Mouse (Mus musculus) limb, embryonic 12.5 days (tissue): ENCODE results near the gene Itih2. TPM values are rescaled to one million over a fixed set of nuclear protein-coding genes. Genes with fewer than 3 reads are reported as not detected.

Experiments
- ATAC-seq: fragments of 200-750 bp; cut with Nextera tagmentation; 2 replicates; pipeline ENCODE4 v1.8.0; 2017; ENCODE audit warnings: low read depth, moderate TSS enrichment; ENCODE audit not compliant: insufficient number of reproducible peaks, insufficient read depth, low FRiP score, low TSS enrichment
- H3K27ac ChIP-seq: fragments of 300-500 bp; sonication (generic); 2 replicates; pipeline ENCODE4 v1.5.1; 2016; ENCODE audit warnings: mild to moderate bottlenecking, moderate library complexity
- H3K27me3 ChIP-seq: fragments of 300-500 bp; sonication (generic); 2 replicates; pipeline ENCODE4 v1.6.1; 2016; ENCODE audit warnings: mild to moderate bottlenecking, moderate library complexity
- H3K36me3 ChIP-seq: fragments of 300-500 bp; sonication (generic); 2 replicates; pipeline ENCODE4 v1.6.1; 2016; ENCODE audit warnings: mild to moderate bottlenecking, moderate library complexity
- H3K4me1 ChIP-seq: fragments of 300-500 bp; sonication (generic); replicated peaks from 2 replicates; pipeline ENCODE4 v1.6.1; 2016
- H3K4me2 ChIP-seq: fragments of 300-500 bp; sonication (generic); 2 replicates; pipeline ENCODE4 v1.6.1; 2016; ENCODE audit warnings: mild to moderate bottlenecking, moderate library complexity
- H3K4me3 ChIP-seq: fragments of 300-500 bp; sonication (generic); replicated peaks from 2 replicates; pipeline ENCODE4 v1.5.1; 2016; ENCODE audit warnings: mild to moderate bottlenecking
- H3K9ac ChIP-seq: fragments of 300-500 bp; sonication (generic); replicated peaks from 2 replicates; pipeline ENCODE4 v1.6.1; 2016; ENCODE audit warnings: mild to moderate bottlenecking, moderate library complexity
- H3K9me3 ChIP-seq: fragments of 300-500 bp; sonication (generic); 2 replicates; pipeline ENCODE4 v1.6.1; 2016; ENCODE audit warnings: mild to moderate bottlenecking, moderate library complexity
- WGBS: fragments of 180-500 bp; shearing (Covaris S2); methylation state at CpG from one replicate; pipeline ENCODE4 v1.1.7; 2016; 5-methylcytosine and 5-hydroxymethylcytosine counted together
- polyA plus RNA-seq: library from polyadenylated mRNA; unstranded; fragments of >200 nt; fragmentation: Nextera tagmentation; extraction: Ambion mirVana; gene quantifications from 2 replicates; pipeline ENCODE4 v1.2.1, GENCODE M21; 2016

The Itih2 gene
- polyA plus RNA-seq, 1 experiment from 2014 or later = 0.16 TPM

- ATAC-seq = peak; percentile 66; the same call in 1 of the 2 replicates
- H3K9ac ChIP-seq = no peak overlapping the region
- peaks cover 16% of the 10 kb centered on the region for H3K4me1 ChIP-seq
- H3K36me3 ChIP-seq = no peaks in the 10 kb centered on the region
- H3K9me3 ChIP-seq = no peaks in the 10 kb centered on the region; the same call in 1 of the 2 replicates
- H3K4me2 ChIP-seq = no peak overlapping the region
- H3K27ac ChIP-seq = no peak overlapping the region
- 32% methylated on average over 8 of the region's 8 CpGs for WGBS
- peaks cover 25% of the 10 kb centered on the region for H3K27me3 ChIP-seq
- no peak overlapping the region for H3K4me3 ChIP-seq
Observed at GRCm38 (mm10) chr2:10142472-10143454, 11.6 kb upstream of the Itih2 start.

DNA sequence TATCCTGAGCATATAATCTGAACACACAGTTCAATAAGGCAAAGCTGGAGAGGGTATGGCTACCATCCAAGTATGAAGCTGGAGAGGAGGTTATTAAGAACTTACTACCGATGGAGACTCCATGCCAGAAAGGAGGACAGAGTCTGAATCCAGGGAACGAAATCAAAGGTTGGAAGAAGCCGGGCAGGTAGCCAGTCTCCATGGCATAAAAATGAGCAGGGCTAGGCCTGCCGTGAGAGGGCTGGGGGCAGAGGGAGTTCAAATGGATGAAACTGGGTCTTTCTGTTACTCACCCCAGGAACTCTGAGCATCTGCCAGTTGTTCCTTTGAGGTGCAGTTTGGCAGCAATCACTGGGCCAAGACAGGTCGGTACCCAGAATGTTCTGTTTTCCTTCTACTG is 9.3 kb upstream of the Itih2 start:
- Histone ChIP-seq H3K4me1 (peaks cover 7% of the 10 kb centered on the region), H3K4me3 (no peak overlapping the region), H3K9me3 (no peaks in the 10 kb centered on the region; the same call in 1 of the 2 replicates), H3K4me2 (no peak overlapping the region), H3K27ac (no peak overlapping the region), H3K36me3 (no peaks in the 10 kb centered on the region), H3K9ac (no peak overlapping the region), H3K27me3 (peaks cover 20% of the 10 kb centered on the region)
- 73% methylated on average over 5 of the region's 5 CpGs for WGBS
- ATAC-seq = no peak

GRCm38 (mm10) chr2:10137320-10137719 is 6.1 kb upstream of the Itih2 start:
- peaks cover 17% of the 10 kb centered on the region for H3K27me3 ChIP-seq
- 86% methylated on average over 2 of the region's 2 CpGs for WGBS
- no peak for ATAC-seq

GRCm38 (mm10) chr2:10133941-10134340 is 2.7 kb upstream of the Itih2 start:
- H3K4me1 ChIP-seq = no peaks in the 10 kb centered on the region
- no peak for ATAC-seq
- WGBS = 67% methylated on average over 6 of the region's 6 CpGs

More at GRCm38 (mm10) chr2:10137320-10137719, 6.1 kb upstream of the Itih2 start:
- Histone ChIP-seq H3K9me3 (no peaks in the 10 kb centered on the region; the same call in 1 of the 2 replicates), H3K9ac (no peak overlapping the region), H3K36me3 (no peaks in the 10 kb centered on the region), H3K4me1 (no peaks in the 10 kb centered on the region), H3K27ac (no peak overlapping the region), H3K4me3 (no peak overlapping the region), H3K4me2 (no peak overlapping the region)

DNA sequence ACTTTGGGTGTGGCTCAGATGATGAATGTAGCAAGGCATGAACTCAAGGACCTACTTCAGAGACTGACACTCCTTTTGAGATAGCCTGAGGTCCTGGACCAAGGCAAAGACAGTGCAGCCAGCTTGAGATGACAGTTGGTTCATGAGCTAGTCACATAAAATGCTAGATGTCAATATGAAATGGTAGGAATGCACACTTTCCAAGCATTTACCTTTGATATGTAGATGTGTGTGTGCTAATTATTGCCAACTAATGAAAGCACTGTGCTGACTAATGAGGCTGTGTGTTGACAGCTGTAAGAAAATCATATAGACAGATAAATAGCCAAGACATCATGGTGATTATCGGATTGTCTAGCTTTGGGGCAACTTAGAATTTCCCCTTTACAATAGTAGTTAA is 932 bp upstream of the Itih2 start:
- H3K27me3 ChIP-seq = no peaks in the 10 kb centered on the region
- 88% methylated on average over 1 of the region's 1 CpGs for WGBS

More at GRCm38 (mm10) chr2:10133941-10134340, 2.7 kb upstream of the Itih2 start:
- Histone ChIP-seq H3K4me2 (no peak overlapping the region), H3K36me3 (no peaks in the 10 kb centered on the region), H3K27me3 (0 out of 2 replicates have a peak, but pooled peaks cover 3% of the 10 kb centered on the region), H3K9me3 (no peaks in the 10 kb centered on the region; the same call in 1 of the 2 replicates), H3K27ac (no peak overlapping the region), H3K4me3 (no peak overlapping the region), H3K9ac (no peak overlapping the region)

DNA sequence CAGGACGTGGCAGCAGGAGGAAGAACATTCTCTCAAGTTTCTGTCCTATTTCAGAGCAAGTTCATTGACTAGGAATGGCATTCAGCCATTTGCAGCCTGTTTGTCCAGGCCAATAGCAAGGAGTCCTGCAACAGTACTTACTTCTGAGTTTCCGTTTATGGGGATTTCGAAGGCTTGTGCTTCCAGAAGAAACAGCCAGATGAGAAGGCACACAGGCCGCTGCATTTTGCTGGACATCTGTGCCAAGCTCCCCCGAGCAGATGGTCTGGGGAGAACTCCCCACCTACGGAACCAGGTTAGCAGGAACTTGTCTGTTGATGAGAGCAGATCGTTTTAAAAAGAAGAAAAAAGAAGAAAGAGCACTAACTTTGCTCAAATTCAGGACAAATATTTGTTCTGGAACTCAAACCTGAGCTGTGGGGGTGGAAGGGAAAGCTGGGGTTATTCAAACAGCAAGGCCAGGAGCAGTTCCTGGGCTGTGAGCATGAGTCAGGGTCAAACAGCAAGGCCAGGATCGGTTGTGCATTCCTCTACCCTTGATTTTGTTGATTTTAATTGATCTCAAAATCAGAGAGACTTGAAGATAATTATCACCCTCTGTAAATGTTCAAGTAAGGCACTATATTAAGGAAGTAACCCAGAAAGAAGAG is 730 bp downstream of the Itih2 start:
- H3K27ac ChIP-seq = no peak overlapping the region
- no peaks in the 10 kb centered on the region for H3K9me3 ChIP-seq
- H3K4me3 ChIP-seq = no peak overlapping the region
- no peaks in the 10 kb centered on the region for H3K4me1 ChIP-seq
- no peaks in the 10 kb centered on the region for H3K27me3 ChIP-seq
- H3K4me2 ChIP-seq = no peak overlapping the region
- no peak overlapping the region for H3K9ac ChIP-seq
- H3K36me3 ChIP-seq = no peaks in the 10 kb centered on the region
- 65% methylated on average over 8 of the region's 8 CpGs for WGBS
- no peak for ATAC-seq

More for the DNA sequence above, 932 bp upstream of the Itih2 start:
- H3K27ac ChIP-seq = no peak overlapping the region
- no peaks in the 10 kb centered on the region for H3K4me1 ChIP-seq
- no peak overlapping the region for H3K4me2 ChIP-seq
- H3K36me3 ChIP-seq = no peaks in the 10 kb centered on the region
- H3K4me3 ChIP-seq = no peak overlapping the region
- H3K9ac ChIP-seq = no peak overlapping the region
- no peak for ATAC-seq
- H3K9me3 ChIP-seq = no peaks in the 10 kb centered on the region

DNA sequence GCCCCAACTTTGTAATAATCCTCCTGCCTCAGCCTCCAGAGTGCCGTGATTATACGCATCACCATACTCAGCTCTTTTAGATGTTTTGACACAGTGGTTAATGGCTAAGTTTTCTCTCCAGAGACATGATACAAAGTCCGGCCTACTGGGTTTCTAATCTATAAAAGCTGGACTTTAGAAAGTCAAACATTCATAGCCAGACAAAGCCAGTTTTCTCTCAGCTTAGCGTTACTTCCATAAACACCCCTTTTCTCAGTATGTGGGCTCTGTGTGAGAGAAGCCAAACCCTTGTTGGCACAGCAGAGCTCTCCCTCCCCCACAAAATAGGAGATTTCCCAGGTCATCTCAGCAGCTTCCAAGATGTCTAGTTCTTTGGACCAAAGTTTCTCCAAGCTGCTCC is 2.6 kb downstream of the Itih2 start:
- WGBS = 80% methylated on average over 4 of the region's 4 CpGs
- no peak for ATAC-seq
- no peak overlapping the region for H3K4me3 ChIP-seq

DNA sequence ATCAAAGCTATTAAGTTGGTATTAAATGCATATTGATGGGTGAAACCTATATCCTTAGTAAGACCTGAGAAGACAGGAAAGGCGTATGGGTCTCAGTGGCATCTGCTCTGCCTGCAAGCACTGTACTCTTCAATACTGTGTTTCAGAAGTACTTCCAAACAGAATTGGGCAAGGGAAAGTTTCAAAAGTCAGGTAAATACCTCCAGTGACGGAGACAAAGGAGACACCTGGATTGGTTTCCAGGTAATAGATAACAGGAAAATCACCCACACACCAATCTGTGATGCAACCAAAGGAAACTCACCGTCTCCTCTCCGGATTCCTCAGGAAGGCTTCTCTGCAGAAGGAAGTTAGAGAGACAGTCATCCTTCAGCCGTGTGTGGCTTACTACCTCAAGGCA is 3.7 kb downstream of the Itih2 start:
- 83% methylated on average over 5 of the region's 5 CpGs for WGBS
- Histone ChIP-seq H3K36me3 (no peaks in the 10 kb centered on the region), H3K9ac (no peak overlapping the region)

More for the DNA sequence above, 2.6 kb downstream of the Itih2 start:
- no peaks in the 10 kb centered on the region for H3K36me3 ChIP-seq
- no peak overlapping the region for H3K9ac ChIP-seq
- H3K9me3 ChIP-seq = no peaks in the 10 kb centered on the region
- no peaks in the 10 kb centered on the region for H3K4me1 ChIP-seq
- H3K27me3 ChIP-seq = no peaks in the 10 kb centered on the region
- H3K27ac ChIP-seq = no peak overlapping the region
- H3K4me2 ChIP-seq = no peak overlapping the region

GRCm38 (mm10) chr2:10126122-10126521 is 5.1 kb downstream of the Itih2 start:
- no peak for ATAC-seq
- Histone ChIP-seq H3K4me1 (no peaks in the 10 kb centered on the region), H3K4me3 (no peak overlapping the region), H3K27ac (no peak overlapping the region), H3K9ac (no peak overlapping the region), H3K27me3 (no peaks in the 10 kb centered on the region), H3K4me2 (no peak overlapping the region), H3K36me3 (no peaks in the 10 kb centered on the region), H3K9me3 (no peaks in the 10 kb centered on the region)
- 94% methylated on average over 4 of the region's 4 CpGs for WGBS

More for the DNA sequence above, 3.7 kb downstream of the Itih2 start:
- Histone ChIP-seq H3K9me3 (no peaks in the 10 kb centered on the region), H3K4me2 (no peak overlapping the region), H3K27ac (no peak overlapping the region), H3K27me3 (no peaks in the 10 kb centered on the region), H3K4me1 (no peaks in the 10 kb centered on the region), H3K4me3 (no peak overlapping the region)
- ATAC-seq = no peak

GRCm38 (mm10) chr2:10121826-10122225 is 9.4 kb downstream of the Itih2 start:
- H3K27me3 ChIP-seq = no peaks in the 10 kb centered on the region
- no peaks in the 10 kb centered on the region for H3K9me3 ChIP-seq
- H3K9ac ChIP-seq = no peak overlapping the region
- no peaks in the 10 kb centered on the region for H3K4me1 ChIP-seq
- H3K27ac ChIP-seq = no peak overlapping the region
- WGBS = 59% methylated on average over 3 of the region's 3 CpGs
- ATAC-seq = no peak
- no peaks in the 10 kb centered on the region for H3K36me3 ChIP-seq
- H3K4me2 ChIP-seq = no peak overlapping the region
- no peak overlapping the region for H3K4me3 ChIP-seq

GRCm38 (mm10) chr2:10119276-10119675 is 11.9 kb downstream of the Itih2 start:
- H3K27ac ChIP-seq = no peak overlapping the region
- H3K9me3 ChIP-seq = no peaks in the 10 kb centered on the region
- no peaks in the 10 kb centered on the region for H3K4me1 ChIP-seq
- H3K4me3 ChIP-seq = no peak overlapping the region
- H3K36me3 ChIP-seq = no peaks in the 10 kb centered on the region
- no peaks in the 10 kb centered on the region; the same call in 1 of the 2 replicates for H3K27me3 ChIP-seq
- ATAC-seq = no peak
- no peak overlapping the region for H3K4me2 ChIP-seq
- 83% methylated on average over 8 of the region's 8 CpGs for WGBS
- H3K9ac ChIP-seq = no peak overlapping the region
